Mouse (Mus musculus) kidney, postnatal 14 days (tissue): ENCODE results near the gene Mb21d2.

ENCODE experiments used
- DNase-seq: peaks from one replicate; pipeline ENCODE4 v3.0.0; 2022; ENCODE audit warnings: mixed read lengths

The Mb21d2 gene

DNA sequence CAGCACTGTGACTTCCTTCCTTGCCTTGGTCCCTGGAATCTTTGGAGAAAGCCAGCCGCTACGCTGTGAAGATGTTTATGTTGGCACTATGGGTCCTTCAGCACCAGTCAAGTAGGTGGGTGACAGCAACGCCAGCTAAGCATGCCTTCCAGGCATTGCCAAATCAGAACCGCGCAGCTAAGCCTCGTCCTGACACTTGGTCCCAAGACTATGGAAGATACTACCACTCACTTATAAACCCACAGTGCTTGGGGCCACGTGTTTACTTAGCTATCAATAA lies 70.5 kb downstream of the Mb21d2 start:
- DNase-seq: no peak

DNA sequence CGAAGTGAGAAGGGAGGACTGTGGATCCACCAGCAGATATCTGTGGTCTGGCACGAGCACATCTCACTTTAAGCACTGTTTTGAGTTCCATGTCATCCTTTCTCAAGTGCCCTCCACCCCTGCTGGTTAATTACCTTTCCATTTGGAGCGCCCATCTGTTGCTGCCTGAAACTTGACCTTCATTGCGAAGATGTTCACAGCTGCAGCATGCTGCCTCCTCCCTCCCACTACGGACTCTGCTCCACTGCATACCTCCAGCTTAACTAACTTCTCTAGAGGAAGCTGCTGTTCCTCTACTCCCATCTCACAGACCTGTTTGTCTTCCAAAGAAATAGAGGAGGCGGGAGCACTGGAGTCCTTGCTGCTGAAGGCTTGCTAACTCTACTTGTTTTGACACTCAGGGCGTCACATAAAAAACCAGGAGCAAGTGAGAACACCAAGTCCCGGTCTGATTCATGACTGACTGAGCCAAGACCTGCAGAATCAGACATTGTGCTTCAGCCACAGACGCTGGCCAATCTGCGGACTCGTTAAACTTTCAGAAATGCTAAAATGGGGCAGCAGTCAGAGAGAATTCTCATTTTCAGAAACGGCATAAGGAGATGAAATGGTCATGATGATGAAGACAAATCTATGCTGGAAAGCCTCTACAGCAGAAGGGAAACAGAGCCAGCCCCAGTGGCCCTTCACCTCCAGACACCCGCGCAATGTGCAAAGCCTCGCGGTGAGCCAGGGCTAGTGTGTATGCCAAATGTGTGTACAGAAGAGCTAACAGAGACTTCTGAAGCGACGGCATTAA lies 71.1 kb downstream of the Mb21d2 start:
- DNase-seq: no peak

DNA sequence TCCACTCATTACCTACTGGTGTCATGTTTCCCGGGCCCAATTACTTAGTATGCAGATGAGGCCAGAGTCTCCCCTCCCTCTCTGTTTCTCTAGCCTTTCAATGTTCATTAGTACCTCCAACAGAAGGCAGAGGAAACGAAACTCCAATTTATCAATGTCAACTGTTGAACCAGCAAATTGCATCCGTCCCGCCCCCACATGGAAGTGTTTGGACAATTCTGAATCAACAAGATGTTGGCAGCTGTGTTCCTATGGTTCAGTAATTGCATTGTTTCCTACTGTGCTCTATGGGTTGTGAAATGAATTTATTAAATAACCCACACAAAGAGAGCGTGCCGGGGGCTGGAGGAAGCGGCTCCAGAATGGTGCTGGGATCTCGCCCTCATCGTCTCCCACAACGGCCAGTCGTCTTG lies 78.1 kb downstream of the Mb21d2 start:
- peak; percentile 48 for DNase-seq

DNA sequence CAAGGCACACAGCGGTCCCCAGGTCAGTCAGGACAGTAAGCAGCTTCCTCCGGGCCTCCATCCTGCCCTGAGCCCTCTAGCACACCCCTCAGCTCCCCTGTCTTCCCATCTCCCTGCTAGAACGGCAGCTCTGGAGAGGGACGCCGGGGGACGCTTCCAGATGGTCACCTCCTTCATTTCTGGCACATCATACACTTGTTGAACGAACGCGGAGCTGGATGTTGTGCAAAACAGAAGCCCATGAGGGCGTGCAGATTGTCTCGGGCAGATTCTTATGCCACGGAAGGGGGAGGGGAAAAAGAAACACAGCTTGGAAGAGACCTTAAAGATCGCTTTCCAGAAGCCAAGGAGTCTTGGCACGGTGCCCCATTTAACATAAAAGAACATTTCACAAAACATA lies 78.6 kb downstream of the Mb21d2 start:
- peak; percentile 21 for DNase-seq

DNA sequence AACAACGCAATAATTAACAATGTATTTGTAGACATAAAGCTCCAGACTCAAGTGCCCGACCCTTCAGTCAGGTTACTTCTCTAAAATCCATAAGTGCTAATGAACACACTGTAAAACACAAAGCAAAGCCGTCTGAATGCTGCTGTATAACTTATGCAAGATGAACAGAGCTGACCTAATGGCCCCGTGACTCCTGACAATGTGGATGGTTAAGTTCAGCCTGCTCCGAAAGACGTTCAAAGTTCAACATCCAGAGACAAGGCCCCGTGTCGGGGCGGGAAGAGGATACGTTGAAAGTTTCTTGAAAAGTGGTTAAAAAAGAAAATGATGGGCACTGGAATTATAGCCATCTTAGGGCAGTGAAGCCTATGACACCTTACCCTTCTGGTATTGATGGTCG lies 83.3 kb downstream of the Mb21d2 start:
- peak; percentile 46 for DNase-seq

DNA sequence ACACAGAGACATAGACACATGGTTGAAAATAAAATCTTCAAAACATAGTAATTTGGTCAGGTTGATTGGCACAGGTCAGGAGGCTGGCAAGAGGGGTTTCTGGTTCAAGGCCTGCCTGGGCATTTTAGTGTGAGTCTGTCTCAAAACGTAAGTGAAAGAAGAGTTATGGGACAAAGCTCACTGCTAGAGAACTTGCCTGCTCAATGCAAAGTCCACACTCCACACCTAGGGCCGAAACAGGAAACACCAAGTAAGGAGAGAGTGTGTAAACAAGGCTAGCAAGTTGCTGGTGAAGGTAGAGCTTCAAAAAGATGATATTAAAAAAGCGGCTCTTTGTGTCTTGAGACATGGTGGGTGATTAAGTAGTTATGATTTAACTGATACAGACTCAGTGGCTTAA lies 84.1 kb downstream of the Mb21d2 start:
- no peak for DNase-seq

DNA sequence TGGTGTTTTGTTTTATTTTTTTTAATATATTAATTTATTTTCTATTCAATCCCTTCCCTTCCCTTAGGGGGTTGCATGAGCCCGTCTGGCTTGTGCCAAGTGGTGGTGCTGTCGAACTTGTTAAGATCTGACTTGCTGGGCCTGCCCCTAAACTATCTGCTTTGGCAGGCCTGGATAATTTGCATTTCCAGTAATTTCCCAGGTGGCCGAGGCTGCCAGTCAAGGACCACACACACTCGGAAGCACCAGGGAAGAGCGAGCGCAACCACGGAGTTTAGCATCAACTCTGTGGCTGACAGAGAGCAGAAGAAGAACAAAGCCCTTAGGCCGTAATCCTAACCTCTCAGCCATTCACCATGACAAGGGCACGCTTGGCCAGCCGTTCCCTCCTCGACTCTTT lies 88.4 kb downstream of the Mb21d2 start:
- peak; percentile 41 for DNase-seq

DNA sequence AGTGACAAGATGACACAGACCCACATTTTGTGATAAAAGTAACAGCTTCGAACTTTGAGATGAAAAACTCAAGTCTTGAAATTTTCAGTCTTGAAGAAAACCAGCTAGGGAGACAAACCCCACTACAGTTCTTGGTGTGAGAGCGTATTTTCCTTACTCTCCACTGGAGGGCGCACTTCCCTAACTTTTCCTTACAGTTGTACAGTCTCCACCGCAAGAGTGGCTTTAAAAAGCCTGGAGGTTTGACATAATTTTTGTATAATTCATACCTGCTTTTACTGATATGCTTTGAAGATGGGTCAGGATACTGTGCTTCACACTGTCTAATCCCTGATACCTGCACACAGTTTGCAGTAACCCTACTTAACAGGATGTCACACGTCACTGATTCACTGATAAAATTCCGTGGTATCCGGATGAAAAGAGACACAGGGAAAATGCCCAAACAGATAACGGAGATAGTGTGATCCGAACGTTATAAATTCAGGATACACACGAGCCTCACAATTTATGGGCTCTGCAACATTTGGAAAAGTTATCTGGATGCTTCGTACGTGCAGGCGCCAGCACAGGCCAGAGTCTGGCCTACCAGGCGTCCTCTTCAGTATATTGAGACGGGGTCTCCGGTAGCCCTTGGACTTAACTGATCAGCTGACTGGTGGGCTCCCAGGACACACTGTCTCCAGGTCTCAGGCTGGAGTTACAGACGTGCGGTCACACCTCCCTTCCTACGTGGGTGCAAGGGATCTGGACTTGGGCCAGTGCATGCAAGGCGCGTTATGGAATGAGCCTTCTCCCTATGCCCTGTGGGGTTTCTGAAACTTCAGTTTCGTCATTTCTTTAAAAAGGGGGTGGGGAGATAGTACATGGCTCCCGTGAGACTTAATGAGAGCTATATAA lies 89.1 kb downstream of the Mb21d2 start:
- DNase-seq: peak; percentile 71

DNA sequence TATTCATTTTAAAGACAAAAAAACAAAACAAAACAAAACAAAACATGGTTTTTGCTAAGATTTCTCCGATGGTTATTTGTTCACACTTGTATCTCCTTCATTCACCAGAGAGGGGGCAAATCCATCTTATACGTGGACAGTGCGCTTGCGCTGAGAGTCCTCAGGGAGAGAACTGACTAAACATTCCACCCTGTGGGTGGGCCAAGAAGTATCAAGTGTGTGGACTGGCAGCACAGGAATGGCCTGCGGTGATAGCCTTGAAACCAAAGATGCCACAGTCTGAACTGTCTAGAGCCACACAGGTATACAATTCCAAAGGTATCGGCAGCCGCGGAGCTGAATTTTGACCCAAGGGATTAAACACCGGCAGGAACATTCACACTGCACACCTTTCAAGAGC lies 89.9 kb downstream of the Mb21d2 start:
- no peak for DNase-seq

DNA sequence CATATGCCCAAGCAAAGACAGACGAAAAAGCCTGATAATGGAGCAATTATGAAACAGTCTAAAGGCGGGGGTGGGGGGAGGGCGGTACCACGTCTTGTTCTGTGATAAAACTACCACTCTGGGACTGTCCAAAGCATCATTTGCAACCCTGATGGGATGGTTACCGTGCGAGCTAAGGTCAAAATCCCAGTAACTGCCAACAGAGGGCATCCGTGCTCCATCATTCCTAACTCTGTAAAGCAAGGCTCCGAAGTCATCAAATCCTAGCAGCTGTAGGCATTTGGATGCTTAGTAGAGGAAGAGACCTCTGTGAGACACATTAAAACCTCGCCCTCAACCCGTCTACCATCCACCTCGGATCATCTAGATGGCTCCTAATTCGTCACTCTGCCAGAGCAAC lies 91.5 kb downstream of the Mb21d2 start:
- DNase-seq: peak; percentile 67

DNA sequence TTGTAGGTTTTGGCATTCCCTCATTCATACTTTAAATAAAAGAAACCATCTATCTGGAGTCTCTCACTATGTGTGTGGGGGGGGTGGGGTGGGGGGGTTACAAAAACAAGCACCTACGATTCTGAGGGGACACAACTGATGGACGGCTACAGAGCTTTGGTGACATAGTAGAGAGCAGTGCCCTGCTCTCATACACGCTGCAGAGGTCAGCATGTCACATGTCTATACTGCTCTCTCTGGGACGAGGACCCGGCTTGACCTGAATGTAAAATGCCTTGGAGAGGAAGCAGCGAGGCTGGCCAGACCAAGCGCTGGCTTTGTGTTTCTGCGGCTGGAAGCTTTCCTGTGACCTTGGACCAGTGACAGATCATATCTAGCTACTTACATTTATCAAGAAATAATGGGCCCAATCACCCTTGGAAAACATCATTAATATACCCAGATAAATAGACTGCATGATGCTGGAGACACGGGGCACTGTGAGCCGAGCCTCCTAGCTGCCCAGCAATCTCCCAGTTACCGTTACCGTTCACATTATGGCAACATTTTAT lies 97.3 kb downstream of the Mb21d2 start:
- DNase-seq: no peak

DNA sequence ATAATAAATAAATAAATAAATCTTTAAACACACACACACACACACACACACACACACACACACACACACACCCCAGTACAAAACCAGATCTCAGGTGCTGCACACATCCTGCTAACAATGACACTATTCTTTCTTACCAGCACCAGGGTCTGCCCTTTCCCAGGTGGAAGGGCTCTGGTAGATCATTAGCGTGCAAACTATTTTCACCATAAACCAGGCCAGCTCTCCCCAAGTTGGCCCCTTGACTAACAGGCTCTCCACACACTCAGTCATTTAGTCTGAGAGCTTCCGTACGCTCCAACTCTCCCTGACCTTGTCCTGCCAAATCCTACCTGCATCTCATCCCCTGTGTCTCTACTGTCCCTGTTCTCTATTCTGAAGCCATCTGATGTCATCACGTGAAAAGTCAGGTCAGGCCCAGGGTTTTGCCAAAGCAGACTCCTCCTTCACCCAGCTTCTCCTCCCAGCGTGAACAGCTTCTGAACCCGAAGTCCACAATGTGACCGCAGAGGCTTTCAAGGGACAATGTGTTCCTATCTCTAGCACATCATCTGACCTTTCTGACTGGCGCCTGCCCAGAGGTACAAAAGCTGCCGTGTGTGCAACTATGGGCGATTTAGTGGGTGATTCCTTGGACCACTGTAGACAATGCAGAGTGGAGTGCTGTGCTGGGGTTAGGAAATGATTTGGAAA lies 100.1 kb downstream of the Mb21d2 start:
- peak; percentile 38 for DNase-seq

DNA sequence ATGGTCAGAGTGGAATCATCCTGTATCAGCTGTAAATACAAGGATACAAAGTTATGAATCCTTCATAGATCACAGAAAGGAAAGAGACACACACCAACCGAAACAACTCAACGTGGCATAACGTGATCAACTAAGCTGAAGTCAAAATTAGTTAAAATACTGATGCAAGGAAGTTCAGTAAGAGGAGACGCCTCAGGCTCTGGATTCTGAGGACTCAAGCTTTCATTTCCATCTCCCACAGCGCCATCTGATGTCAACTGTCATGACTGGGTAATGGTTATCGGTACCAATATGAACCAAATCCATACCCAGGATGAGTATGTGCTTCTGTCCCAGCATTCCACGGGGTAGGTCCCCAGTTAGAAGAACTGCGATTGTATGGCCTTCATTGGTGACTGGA lies 104.7 kb downstream of the Mb21d2 start:
- DNase-seq: no peak

DNA sequence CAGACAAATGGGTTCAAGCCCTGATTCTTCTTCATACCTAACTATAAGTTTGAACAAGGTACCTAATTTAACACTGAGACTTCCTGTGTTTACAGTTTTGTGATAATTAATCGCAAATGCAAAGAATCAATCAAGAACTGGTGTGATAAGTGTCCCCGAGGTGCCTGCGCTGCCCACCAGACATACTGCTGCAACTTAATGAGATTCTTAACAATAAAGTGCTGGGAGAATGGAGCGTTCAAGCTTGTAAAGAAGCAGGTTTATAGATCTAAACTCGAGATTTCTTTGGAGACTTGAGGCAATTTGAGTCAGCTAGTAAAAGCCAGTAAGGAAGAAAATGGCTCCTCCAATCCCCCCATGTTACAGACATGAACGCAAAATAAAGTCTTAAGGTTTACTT lies 107.7 kb downstream of the Mb21d2 start:
- no peak for DNase-seq

DNA sequence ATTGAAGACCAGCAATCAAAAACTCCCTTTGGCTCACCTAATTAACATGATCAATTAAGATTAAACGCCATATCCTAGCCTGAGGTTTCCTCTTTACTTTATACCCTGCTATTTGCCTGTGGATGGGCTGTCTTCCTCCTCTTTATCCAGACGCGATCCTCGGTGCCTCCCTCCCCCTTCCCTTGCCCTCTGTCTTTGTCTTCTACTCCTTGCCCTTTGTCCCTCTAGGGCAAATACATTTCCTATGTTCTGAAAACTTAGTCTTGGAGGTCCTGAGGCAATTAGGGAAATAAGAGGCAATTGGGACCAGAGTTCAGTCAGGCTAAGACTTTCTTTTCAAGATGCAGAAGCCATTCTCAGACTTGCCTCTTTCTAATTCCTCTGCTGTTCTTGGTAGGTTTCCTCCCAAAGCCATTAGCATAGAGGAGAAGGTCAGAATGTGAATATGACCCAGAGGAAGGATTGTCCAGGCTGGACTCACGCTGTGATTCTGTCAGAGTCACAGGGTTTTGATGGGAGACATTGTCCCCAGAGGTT lies 110.7 kb downstream of the Mb21d2 start:
- DNase-seq: no peak

DNA sequence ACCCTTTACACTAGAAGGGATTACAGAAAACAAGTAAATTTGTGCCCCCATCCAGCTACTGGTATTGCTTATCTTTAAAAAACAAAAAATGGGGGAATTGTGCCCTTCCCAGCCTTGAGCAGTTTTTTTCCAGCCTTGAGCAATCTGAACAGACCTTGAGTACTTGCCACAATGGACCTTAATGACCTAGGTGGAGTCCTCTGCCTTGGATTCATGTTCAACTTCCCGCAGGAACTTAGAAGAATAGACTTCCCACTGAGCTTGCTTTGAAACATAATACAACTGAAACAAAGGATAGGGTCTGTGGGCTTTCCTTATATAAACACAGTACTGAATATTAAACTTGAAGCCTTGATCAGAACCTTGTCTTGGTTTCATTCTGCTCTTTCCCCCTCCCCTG lies 116.2 kb downstream of the Mb21d2 start:
- no peak for DNase-seq

DNA sequence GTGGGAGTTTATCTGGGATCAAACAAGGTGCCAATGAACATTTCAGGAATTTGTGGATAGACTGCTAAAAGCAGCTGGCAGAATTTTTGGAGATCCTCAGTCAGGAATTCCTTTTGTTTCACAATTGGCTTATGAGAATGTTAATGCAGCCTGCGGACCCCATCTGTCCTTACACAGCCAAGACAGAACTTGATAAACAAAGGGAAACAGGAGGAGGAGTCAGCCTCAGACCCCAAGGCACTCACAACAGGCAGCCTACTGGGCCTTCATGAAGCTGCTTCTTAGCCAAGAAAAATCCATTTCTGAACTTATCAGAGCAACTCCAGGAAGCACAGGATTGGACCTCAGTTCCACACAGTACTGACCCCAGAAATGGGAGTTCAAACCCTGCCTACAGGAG lies 120.4 kb downstream of the Mb21d2 start:
- DNase-seq: no peak

DNA sequence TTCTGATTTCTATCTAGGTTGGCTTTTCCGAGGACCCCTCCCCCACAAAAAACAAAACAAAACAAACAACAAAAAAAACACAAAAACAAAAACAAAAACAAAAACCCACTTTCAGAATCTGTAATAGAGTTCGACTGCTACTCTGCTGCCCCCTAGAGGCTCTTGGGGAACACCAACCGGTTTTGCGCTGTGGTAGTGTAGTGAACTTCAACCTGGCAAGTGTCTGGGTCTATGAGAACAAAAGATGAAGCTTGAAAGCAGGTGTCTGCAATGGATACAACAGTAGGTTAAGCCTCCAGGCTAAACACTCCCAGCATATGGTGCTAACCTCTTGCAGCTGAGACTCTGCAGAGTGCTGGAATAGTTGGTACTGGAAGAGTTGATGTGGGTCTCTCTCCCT lies 136.4 kb downstream of the Mb21d2 start:
- peak; percentile 24 for DNase-seq
